Mouse (Mus musculus) liver, embryonic 16.5 days (tissue): ENCODE measurements around the gene Gbx2. TPM values are rescaled to one million over a fixed set of nuclear protein-coding genes. Genes with fewer than 3 reads are reported as not detected.

ENCODE experiments used
- ATAC-seq: fragments of 200-750 bp; cut with Nextera tagmentation; 2 replicates; pipeline ENCODE4 v1.8.0; 2017; ENCODE audit warnings: low read depth, mild to moderate bottlenecking, moderate number of reproducible peaks, moderate library complexity
- H3K27ac ChIP-seq: fragments of 300-500 bp; sonication (generic); 2 replicates; pipeline ENCODE4 v1.5.1; 2014; ENCODE audit warnings: mild to moderate bottlenecking, low read length
- H3K27me3 ChIP-seq: fragments of 300-500 bp; sonication (generic); 2 replicates; pipeline ENCODE4 v1.6.1; 2014; ENCODE audit warnings: low read depth, low read length, mixed read lengths; ENCODE audit not compliant: control insufficient read depth, insufficient read depth
- H3K36me3 ChIP-seq: fragments of 300-500 bp; sonication (generic); 2 replicates; pipeline ENCODE4 v1.6.1; 2014; ENCODE audit warnings: mild to moderate bottlenecking; ENCODE audit not compliant: control insufficient read depth, insufficient read depth
- H3K4me1 ChIP-seq: fragments of 300-500 bp; sonication (generic); 2 replicates; pipeline ENCODE4 v1.6.1; 2014; ENCODE audit warnings: low read depth, low read length, mixed read lengths; ENCODE audit not compliant: control insufficient read depth
- H3K4me2 ChIP-seq: fragments of 300-500 bp; sonication (generic); 2 replicates; pipeline ENCODE4 v1.6.1; 2014; ENCODE audit warnings: low read depth, low read length, mixed read lengths
- H3K4me3 ChIP-seq: fragments of 300-500 bp; sonication (generic); 2 replicates; pipeline ENCODE4 v1.5.1; 2014; ENCODE audit warnings: low read depth, mild to moderate bottlenecking, low read length
- H3K9ac ChIP-seq: fragments of 300-500 bp; sonication (generic); 2 replicates; pipeline ENCODE4 v1.6.1; 2014; ENCODE audit warnings: low read depth, low read length
- H3K9me3 ChIP-seq: fragments of 300-500 bp; sonication (generic); replicated peaks from 2 replicates; pipeline ENCODE4 v1.6.1; 2016; ENCODE audit warnings: low read length; ENCODE audit not compliant: control insufficient read depth
- WGBS: fragments of 180-500 bp; shearing (Covaris S2); extraction: QIAGEN DNeasy Blood & Tissue Kit; methylation state at CpG from one replicate; pipeline ENCODE4 v1.1.7; 2014; ENCODE audit not compliant: insufficient replicate concordance; 5-methylcytosine and 5-hydroxymethylcytosine counted together
- polyA plus RNA-seq: library from polyadenylated mRNA; unstranded; fragments of >200 nt; fragmentation: Nextera tagmentation; extraction: Ambion mirVana; gene quantifications from 2 replicates; pipeline ENCODE4 v1.2.1, GENCODE M21; 2015

Gene Gbx2
- polyA plus RNA-seq, 1 experiment from 2014 or later, result 0.42 TPM

DNA sequence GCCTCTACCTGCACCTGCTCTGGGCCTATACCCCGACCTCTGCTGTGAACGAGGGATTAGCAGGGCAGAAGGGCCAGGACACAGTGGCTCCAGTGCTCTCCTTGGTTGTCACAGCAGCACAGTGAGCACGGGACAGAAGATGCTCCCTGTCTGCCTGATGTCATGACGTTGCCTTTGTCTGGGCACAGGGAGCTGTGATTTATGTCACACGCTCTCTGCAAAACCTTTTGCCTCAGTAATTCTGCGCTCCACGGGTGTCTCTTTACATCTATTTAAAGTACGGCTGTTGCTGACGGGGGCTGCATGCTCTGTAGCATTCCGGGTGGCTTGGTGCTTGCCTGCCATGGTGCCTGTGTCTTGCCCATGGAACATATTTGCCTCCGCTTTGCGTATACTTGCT lies 33.4 kb upstream of the Gbx2 start:
- ATAC-seq, result no peak
- Histone ChIP-seq H3K4me1 (no peaks in the 10 kb centered on the region), H3K36me3 (no peaks in the 10 kb centered on the region), H3K9me3 (no peaks in the 10 kb centered on the region), H3K4me3 (no peak overlapping the region), H3K9ac (no peak overlapping the region), H3K4me2 (no peak overlapping the region), H3K27ac (no peak overlapping the region), H3K27me3 (peaks cover 25% of the 10 kb centered on the region)
- 66% methylated on average over 12 of the region's 12 CpGs for WGBS

DNA sequence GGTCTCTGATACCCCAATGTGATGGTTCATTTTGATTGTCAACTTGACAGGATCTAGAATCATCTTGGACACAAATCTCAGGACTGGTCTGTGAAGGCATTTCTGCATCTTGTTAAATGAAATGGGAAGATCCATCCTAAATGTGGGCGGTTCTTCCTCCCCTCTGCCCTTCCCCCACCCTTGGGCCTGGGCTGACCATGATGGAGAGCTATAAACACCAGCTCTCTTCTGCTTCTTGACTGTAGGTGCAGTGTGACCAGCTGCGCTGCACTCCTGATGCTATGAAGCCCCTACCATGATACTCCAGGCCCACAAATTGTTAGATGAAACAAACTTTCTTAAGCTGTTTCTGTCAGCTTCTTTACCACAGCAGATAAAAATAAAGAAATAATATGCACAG lies 32.3 kb upstream of the Gbx2 start:
- Histone ChIP-seq H3K27ac (no peak overlapping the region), H3K4me1 (no peaks in the 10 kb centered on the region), H3K4me2 (no peak overlapping the region), H3K9ac (no peak overlapping the region), H3K9me3 (no peaks in the 10 kb centered on the region), H3K27me3 (peaks cover 14% of the 10 kb centered on the region), H3K4me3 (no peak overlapping the region), H3K36me3 (no peaks in the 10 kb centered on the region)
- 59% methylated on average over 2 of the region's 2 CpGs for WGBS
- no peak for ATAC-seq

DNA sequence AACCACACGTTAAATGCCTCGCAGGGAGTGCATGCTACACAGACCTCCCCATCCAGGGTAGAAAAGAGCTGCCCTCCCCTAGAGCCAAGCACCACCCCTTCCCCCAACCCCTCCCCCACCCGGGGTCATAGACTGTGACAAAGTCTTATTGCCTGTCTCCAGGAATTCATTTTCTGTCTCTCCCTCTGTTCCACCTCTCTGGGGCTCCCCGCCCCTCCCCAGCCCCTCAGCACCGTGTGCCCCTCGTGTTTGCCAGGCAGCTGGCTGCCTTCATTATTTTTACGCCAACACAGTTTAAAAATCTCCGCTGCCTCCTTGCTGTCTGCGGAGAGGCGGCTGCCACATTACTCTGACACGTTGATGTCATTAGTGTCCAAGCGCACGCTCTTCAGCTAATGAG lies 31.1 kb upstream of the Gbx2 start:
- H3K4me2 ChIP-seq, result no peak overlapping the region
- no peak overlapping the region for H3K27ac ChIP-seq
- no peak overlapping the region for H3K9ac ChIP-seq
- H3K36me3 ChIP-seq, result no peaks in the 10 kb centered on the region
- no peak for ATAC-seq
- H3K4me3 ChIP-seq, result no peak overlapping the region
- peaks cover 2% of the 10 kb centered on the region; the same call in 1 of the 2 replicates for H3K27me3 ChIP-seq
- 29% methylated on average over 13 of the region's 13 CpGs for WGBS
- no peaks in the 10 kb centered on the region for H3K9me3 ChIP-seq
- no peaks in the 10 kb centered on the region for H3K4me1 ChIP-seq

DNA sequence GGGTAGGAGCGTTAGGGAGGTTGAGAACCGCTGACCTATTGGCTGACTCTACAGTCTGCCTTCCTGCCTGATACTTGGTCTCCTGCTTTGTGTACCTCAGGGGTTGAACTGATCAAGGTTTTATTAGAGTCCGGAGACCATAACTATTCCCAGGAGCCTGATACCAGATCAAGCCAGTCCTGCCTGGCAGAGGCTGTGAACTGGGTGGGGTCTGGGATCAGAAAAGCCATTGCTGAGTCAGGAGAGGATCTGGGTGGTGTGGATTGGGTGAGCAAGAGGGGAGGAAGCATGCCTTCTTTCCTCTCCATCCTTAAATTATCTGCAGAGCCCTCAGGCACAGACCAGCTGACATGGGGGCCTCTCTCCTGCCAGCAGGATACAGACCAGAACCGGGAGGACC lies 28.4 kb upstream of the Gbx2 start:
- Histone ChIP-seq H3K36me3 (no peaks in the 10 kb centered on the region), H3K27ac (no peak overlapping the region), H3K4me1 (no peaks in the 10 kb centered on the region), H3K4me3 (no peak overlapping the region), H3K27me3 (no peaks in the 10 kb centered on the region), H3K9ac (no peak overlapping the region), H3K9me3 (no peaks in the 10 kb centered on the region), H3K4me2 (no peak overlapping the region)
- WGBS, result 70% methylated on average over 4 of the region's 4 CpGs
- ATAC-seq, result no peak

DNA sequence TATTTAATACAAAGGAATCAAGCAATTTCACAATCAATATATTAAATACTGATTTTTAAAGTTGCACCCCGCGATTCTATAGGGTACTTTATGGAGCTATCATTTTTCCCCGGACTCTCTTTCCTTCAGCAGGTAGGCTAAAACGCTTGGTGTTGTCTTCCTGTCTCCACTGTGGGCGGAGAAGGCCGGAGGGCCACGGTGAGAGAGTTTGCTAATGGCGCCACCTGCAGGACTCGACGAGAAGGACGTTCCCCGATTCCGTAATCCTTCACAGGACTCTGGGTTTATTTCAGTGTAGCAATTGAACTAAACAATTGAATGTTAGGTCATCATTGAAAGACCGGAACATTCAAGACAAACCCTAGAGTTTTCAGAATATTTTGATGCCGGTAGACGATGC lies 12.2 kb upstream of the Gbx2 start:
- no peaks in the 10 kb centered on the region for H3K9me3 ChIP-seq
- no peak overlapping the region for H3K27ac ChIP-seq
- H3K36me3 ChIP-seq, result no peaks in the 10 kb centered on the region
- H3K27me3 ChIP-seq, result peaks cover 48% of the 10 kb centered on the region
- H3K4me3 ChIP-seq, result no peak overlapping the region
- no peak for ATAC-seq
- H3K4me1 ChIP-seq, result peaks cover 2% of the 10 kb centered on the region; the same call in 1 of the 2 replicates
- H3K9ac ChIP-seq, result no peak overlapping the region
- no peak overlapping the region for H3K4me2 ChIP-seq
- WGBS, result 2% methylated on average over 16 of the region's 16 CpGs

DNA sequence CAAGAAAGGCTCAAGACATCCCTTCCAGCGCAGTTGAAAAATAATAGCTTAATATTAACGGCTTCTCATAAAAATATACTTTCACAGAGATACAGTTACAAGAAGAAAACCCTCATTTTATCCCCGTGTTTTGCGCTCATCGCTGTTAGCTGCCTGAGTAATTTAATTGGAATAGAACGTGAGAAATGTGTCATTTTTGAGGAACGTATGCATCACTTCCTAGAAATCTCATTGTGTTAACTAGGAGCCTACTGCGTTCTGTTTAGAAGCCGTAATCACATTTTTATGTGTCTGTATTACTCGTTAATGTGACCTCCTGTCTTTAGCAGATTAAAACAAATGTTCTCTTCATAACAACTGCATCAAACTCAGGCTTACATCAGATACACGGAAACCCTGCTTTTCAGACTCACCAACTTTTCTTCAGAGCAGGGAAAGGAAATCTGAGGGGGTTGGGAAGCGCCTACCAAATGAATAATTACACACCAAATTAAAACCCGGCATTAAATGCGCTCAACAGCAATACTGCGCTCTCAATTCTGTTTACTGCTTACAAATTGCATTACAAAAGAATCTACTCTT lies 11.5 kb upstream of the Gbx2 start:
- H3K27ac ChIP-seq, result no peak overlapping the region
- H3K9ac ChIP-seq, result no peak overlapping the region
- H3K36me3 ChIP-seq, result no peaks in the 10 kb centered on the region
- WGBS, result 8% methylated on average over 15 of the region's 15 CpGs
- peaks cover 2% of the 10 kb centered on the region; the same call in 1 of the 2 replicates for H3K4me1 ChIP-seq
- H3K27me3 ChIP-seq, result peaks cover 54% of the 10 kb centered on the region
- H3K4me3 ChIP-seq, result no peak overlapping the region
- no peak for ATAC-seq
- no peaks in the 10 kb centered on the region for H3K9me3 ChIP-seq
- H3K4me2 ChIP-seq, result no peak overlapping the region

DNA sequence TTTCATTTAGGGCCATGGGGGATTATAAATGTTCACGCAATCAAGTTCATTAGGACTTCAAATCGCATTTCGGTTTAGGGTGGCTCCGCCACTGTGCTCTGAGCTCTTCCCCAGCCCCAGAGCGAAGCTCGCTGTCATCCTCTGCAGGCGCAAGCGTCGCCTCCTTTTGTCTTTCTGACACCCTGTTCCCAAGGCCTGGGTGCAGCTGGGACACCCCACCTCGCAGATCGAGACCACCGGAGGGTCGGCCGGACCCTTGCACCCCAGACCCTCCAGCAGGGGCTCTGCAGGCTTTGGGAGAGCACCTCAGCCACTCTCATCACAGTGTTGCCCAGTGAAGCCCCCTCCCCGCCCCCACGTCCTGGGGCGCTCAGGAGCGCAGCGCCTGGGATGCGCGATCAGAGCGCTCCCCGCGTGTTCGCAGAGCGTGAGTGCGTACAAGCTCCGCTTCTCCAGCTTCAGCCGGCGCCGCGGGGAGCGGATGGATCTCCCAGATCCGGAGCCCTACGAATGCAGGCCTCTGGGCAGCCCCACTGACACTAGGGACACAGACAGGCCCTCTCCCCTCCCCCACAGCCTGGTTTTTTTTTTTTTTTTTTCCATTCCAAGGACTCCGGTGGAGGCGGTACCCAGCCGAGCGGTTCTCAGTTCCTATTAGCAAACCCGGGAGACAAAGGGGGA lies 10.9 kb upstream of the Gbx2 start:
- H3K4me2 ChIP-seq, result 0 out of 2 replicates have a peak overlapping the region, but pooled peaks have one; percentile 24
- H3K4me1 ChIP-seq, result peaks cover 2% of the 10 kb centered on the region; the same call in 1 of the 2 replicates
- 3% methylated on average over 40 of the region's 40 CpGs for WGBS
- peaks cover 58% of the 10 kb centered on the region for H3K27me3 ChIP-seq
- no peak overlapping the region for H3K9ac ChIP-seq
- H3K36me3 ChIP-seq, result no peaks in the 10 kb centered on the region
- no peak overlapping the region for H3K27ac ChIP-seq
- no peaks in the 10 kb centered on the region for H3K9me3 ChIP-seq
- ATAC-seq, result no peak
- no peak overlapping the region for H3K4me3 ChIP-seq

DNA sequence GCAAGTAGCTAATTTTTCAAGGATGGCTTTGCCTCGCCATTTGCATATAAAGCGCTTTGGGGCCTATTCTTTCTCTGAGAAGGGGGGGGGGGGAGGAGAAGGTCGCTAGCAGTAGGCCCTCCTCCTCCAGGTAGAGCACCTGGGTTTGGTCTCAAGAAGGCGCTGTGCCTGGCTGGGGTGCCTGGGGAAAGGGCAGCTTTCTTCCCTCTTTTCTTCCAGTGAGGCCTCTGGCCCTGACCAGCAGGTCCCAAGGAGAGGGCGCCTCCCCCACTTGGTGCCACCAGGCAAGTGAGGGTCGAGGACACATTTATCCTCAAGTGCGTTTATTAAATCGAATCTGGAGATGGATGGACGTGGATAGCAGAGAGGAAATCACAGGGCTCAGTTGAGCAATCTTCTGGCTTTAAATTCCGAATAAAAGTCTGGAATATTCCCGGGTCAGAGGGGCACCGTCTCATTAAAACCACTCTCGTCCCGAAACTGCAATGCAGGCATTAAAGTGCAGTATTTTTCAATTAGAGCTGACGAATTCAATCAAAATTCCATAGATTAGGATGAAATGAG lies 10.1 kb upstream of the Gbx2 start:
- no peak for ATAC-seq
- Histone ChIP-seq H3K4me2 (no peak overlapping the region), H3K36me3 (no peaks in the 10 kb centered on the region), H3K27ac (no peak overlapping the region), H3K4me1 (peaks cover 2% of the 10 kb centered on the region; the same call in 1 of the 2 replicates), H3K9me3 (no peaks in the 10 kb centered on the region), H3K9ac (no peak overlapping the region), H3K27me3 (peaks cover 66% of the 10 kb centered on the region), H3K4me3 (no peak overlapping the region)
- 15% methylated on average over 15 of the region's 15 CpGs for WGBS
